Mouse (Mus musculus) urinary bladder, postnatal 4 days (tissue): ENCODE data around the gene Tubd1.
"Not testable (repeated sequence)": the region's sequence is repeated elsewhere in the genome, so short reads cannot be mapped to it uniquely, and the experiment has no call there.

Experiments
- DNase-seq, 2 experiments: peaks; one replicate each; pipeline ENCODE4 v3.0.0; 2021 to 2022; ENCODE audit warnings: low spot score in 2 of 2

Gene Tubd1

GRCm38 (mm10) chr11:86544639-86545299 lies at the start of gene Tubd1, which contains the start of gene Rps6kb1:
Gene Tubd1 (plus strand): TSS chr11:86544991.
Gene Rps6kb1 (minus strand): TSS chr11:86544805.
- DNase-seq, result peak; percentile 99

- DNase-seq, result no peak
Observed at GRCm38 (mm10) chr11:86497356-86497755, 47.4 kb upstream of the Tubd1 start.

GRCm38 (mm10) chr11:86497908-86498307 lies 46.9 kb upstream of the Tubd1 start:
- no peak for DNase-seq

- no peak for DNase-seq
Observed at GRCm38 (mm10) chr11:86500795-86501194, 44.0 kb upstream of the Tubd1 start.

GRCm38 (mm10) chr11:86503121-86503520 lies 41.7 kb upstream of the Tubd1 start:
- DNase-seq, result no peak

GRCm38 (mm10) chr11:86507334-86507733 lies 37.5 kb upstream of the Tubd1 start:
- no peak for DNase-seq

GRCm38 (mm10) chr11:86507991-86508390 lies 36.8 kb upstream of the Tubd1 start:
- DNase-seq, result no peak

- DNase-seq, result no peak
Observed at GRCm38 (mm10) chr11:86516620-86517019, 28.2 kb upstream of the Tubd1 start.

GRCm38 (mm10) chr11:86517229-86517628 lies 27.6 kb upstream of the Tubd1 start:
- no peak for DNase-seq

- no peak for DNase-seq
Observed at GRCm38 (mm10) chr11:86519751-86520150, 25.0 kb upstream of the Tubd1 start.

GRCm38 (mm10) chr11:86527528-86527927 lies 17.3 kb upstream of the Tubd1 start:
- DNase-seq, result no peak

GRCm38 (mm10) chr11:86532834-86533233 lies 12.0 kb upstream of the Tubd1 start:
- DNase-seq, result no peak

- DNase-seq, result not testable (repeated sequence)
Observed at GRCm38 (mm10) chr11:86533302-86533701, 11.5 kb upstream of the Tubd1 start.

GRCm38 (mm10) chr11:86534201-86534910 lies 10.4 kb upstream of the Tubd1 start:
- no peak for DNase-seq

- DNase-seq, result no peak
Observed at GRCm38 (mm10) chr11:86538786-86539185, 6.0 kb upstream of the Tubd1 start.

GRCm38 (mm10) chr11:86539716-86540475 lies 4.9 kb upstream of the Tubd1 start:
- DNase-seq, result no peak

GRCm38 (mm10) chr11:86540476-86540845 lies 4.3 kb upstream of the Tubd1 start:
- DNase-seq, result no peak

GRCm38 (mm10) chr11:86542851-86543250 lies 1.9 kb upstream of the Tubd1 start:
- no peak for DNase-seq

- no peak for DNase-seq
Observed at GRCm38 (mm10) chr11:86543960-86544638, 692 bp upstream of the Tubd1 start.

- DNase-seq, result no peak
Observed at GRCm38 (mm10) chr11:86545556-86545955, 765 bp downstream of the Tubd1 start.

- no peak for DNase-seq
Observed at GRCm38 (mm10) chr11:86547412-86547811, 2.6 kb downstream of the Tubd1 start.

- no peak for DNase-seq
Observed at GRCm38 (mm10) chr11:86553525-86553924, 8.7 kb downstream of the Tubd1 start.
